Mouse (Mus musculus) spleen, adult 2 months (tissue): ENCODE data around the gene Lbr.

ENCODE experiments used
- CTCF ChIP-seq: fragments of 200-500 bp; IDR thresholded peaks from 2 replicates; pipeline ENCODE4 v1.5.1; 2011; ENCODE audit warnings: mild to moderate bottlenecking, inconsistent platforms; ENCODE audit not compliant: insufficient read depth, insufficient read length, insufficient replicate concordance; ENCODE audit errors: extremely low read depth
- POLR2A ChIP-seq: fragments of 200-500 bp; IDR thresholded peaks from 2 replicates; pipeline ENCODE4 v1.6.1; 2011; ENCODE audit warnings: low read depth, low read length, inconsistent platforms

DNA sequence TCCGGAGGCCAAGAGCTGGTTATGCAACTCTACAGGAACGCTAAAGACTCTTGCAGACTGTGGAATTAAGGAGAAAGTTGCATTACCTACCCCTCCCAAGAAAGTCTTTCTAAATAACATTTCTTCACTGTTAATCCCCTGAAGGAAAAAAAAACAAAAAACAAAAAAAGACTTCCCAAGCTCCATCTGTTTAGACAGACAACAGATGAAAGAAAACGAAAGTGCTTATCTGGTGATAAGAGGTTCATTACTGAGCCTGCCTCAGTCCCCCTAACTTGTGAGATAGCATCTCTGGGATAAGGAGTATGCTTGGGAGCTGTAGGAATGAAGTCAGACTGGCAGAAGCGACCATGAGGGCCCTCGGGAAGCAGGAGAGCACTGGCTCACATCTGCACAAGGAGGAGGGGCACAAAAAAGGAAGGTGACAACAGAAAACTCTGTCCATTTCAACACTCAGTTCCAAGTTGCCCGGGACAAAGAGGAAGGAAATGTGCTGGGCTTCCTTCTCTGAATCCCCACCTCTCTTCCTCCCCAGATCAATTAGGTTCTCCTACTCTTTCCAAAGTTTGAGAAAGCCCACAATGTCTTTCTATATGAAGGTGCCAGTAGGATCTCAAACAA, 3.0 kb downstream of the Lbr start:
- TF ChIP-seq POLR2A (no peak), CTCF (no peak)
